Mouse (Mus musculus) ES-Bruce4 (cell line): ENCODE data around the gene Gm28374. TPM values are rescaled to one million over a fixed set of nuclear protein-coding genes. Genes with fewer than 3 reads are reported as not detected.

Source experiments
- H3K27ac ChIP-seq: 2 replicates; pipeline ENCODE4 v1.5.1; 2012; ENCODE audit warnings: low read length, inconsistent platforms; ENCODE audit not compliant: insufficient read depth
- H3K27me3 ChIP-seq: 2 replicates; pipeline ENCODE4 v1.6.1; 2012; ENCODE audit warnings: mild to moderate bottlenecking, low read length, inconsistent platforms; ENCODE audit not compliant: control insufficient read depth, poor library complexity, insufficient read depth, severe bottlenecking
- H3K36me3 ChIP-seq: 2 replicates; pipeline ENCODE4 v1.6.1; 2012; ENCODE audit warnings: inconsistent platforms, mild to moderate bottlenecking, low read length, moderate library complexity; ENCODE audit not compliant: control insufficient read depth, poor library complexity, insufficient read depth, severe bottlenecking
- H3K4me1 ChIP-seq: one replicate; pipeline ENCODE4 v1.8.1; 2011; ENCODE audit warnings: low read length; ENCODE audit not compliant: control insufficient read depth, insufficient read depth
- H3K4me3 ChIP-seq: 2 replicates; pipeline ENCODE4 v1.5.1; 2011; ENCODE audit warnings: low read depth, mild to moderate bottlenecking, low read length
- H3K9ac ChIP-seq: 2 replicates; pipeline ENCODE4 v1.6.1; 2012; ENCODE audit warnings: low read depth, mild to moderate bottlenecking, inconsistent platforms; ENCODE audit not compliant: poor library complexity, severe bottlenecking
- H3K9me3 ChIP-seq: replicated peaks from 2 replicates; pipeline ENCODE4 v1.6.1; 2012; ENCODE audit warnings: mild to moderate bottlenecking, low read length, inconsistent platforms; ENCODE audit not compliant: control insufficient read depth, poor library complexity, insufficient read depth, severe bottlenecking
- CTCF ChIP-seq: IDR thresholded peaks from one replicate; pipeline ENCODE4 v1.8.1; 2011; ENCODE audit warnings: low read depth, low read length
- EP300 ChIP-seq: IDR thresholded peaks from 2 replicates; pipeline ENCODE4 v1.6.1; 2011; ENCODE audit warnings: low read depth, low read length; ENCODE audit not compliant: insufficient read depth
- POLR2A ChIP-seq: IDR thresholded peaks from one replicate; pipeline ENCODE4 v1.8.1; 2011; ENCODE audit warnings: low read length; ENCODE audit not compliant: insufficient read depth
- polyA plus RNA-seq: library from polyadenylated mRNA; stranded (reverse); fragments of >200 nt; gene quantifications from 2 replicates; pipeline ENCODE4 v1.2.4, GENCODE M21; 2011; ENCODE audit warnings: low read depth; ENCODE audit not compliant: missing spikeins, insufficient read depth, insufficient read length

The Gm28374 gene
- polyA plus RNA-seq, 1 experiment = not detected

DNA sequence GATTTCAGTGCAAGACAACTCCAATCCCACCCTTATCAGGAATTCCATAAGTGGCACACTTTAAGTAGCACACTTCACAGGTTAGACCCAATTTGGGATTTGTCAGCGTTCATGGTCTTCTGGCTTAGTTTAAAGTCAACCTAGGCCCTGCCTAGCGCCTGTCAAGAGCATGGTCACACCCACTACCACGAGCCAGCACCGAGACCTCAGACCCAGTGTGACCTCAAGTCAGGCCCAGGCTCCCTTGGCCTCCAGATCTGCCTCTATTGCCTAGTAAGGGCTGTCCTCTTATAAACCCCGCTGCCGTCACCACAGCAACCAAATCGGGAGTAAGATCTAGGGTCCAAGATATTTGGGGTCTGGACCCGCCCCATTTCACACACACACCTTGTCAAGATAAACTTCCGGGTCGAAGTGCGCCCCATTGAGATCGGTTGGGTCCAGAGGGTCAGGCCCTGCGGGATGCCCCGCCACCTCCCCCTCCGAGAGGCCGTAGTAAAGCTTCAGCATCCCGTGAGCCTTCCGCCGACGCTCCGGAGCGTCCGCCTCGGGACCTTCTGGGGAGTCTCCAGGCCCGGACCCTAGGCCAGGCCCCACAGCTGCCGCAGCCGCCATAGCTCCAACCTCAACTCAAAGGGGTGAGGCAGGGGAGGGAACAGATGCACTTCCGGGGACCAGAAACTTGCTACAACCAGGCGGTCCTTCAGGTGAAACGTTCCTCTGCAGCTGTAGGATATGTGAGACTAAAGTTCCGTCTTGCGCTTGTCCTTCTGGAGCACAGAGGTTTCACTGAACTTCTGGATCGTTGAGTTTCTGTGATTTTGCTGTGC, 5.3 kb downstream of the Gm28374 start, which contains the start of gene Vps51:
Gene Vps51, minus strand, starts transcription at position 668 of the 830 bp plus-strand sequence.
- Histone ChIP-seq H3K9ac (peak within 1 kb of the TSS; percentile 71), H3K4me3 (peak within 1 kb of the TSS; percentile 82), H3K27me3 (no peaks in the 10 kb centered on the region), H3K4me1 (no peaks in the 10 kb centered on the region), H3K36me3 (no peaks in the 10 kb centered on the region), H3K9me3 (no peaks in the 10 kb centered on the region), H3K27ac (no peak within 1 kb of the TSS)
- no peak for TF ChIP-seq POLR2A
- TF ChIP-seq EP300 = peak; percentile 39; the same call in 1 of the 2 replicates
- no peak for TF ChIP-seq CTCF

DNA sequence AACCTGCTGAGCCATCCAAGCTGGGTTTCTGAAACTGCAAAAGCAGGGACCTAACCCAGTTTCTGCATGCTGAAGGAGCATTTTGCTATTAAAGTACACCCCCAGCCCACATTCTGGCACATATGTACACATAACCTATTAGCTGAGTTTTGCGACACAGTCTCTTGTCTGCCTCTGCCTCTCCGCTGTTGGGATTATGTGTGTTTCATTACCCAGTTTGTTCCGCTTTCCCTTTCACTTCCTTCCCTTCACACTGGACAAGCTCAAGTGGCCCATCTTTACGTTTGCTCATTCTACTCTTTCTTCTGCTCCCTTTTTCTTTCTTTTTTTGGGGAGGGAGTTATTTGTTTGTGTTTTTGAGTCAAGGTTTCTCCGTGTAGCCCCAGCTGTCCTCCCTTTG, 8.2 kb downstream of the Gm28374 start:
- no peaks in the 10 kb centered on the region for H3K4me1 ChIP-seq
- H3K9ac ChIP-seq = no peak overlapping the region
- no peak for TF ChIP-seq CTCF
- TF ChIP-seq EP300 = no peak
- TF ChIP-seq POLR2A = no peak
- no peaks in the 10 kb centered on the region for H3K27me3 ChIP-seq
- no peak overlapping the region for H3K4me3 ChIP-seq
- no peak overlapping the region for H3K27ac ChIP-seq
- no peaks in the 10 kb centered on the region for H3K9me3 ChIP-seq
- no peaks in the 10 kb centered on the region for H3K36me3 ChIP-seq

DNA sequence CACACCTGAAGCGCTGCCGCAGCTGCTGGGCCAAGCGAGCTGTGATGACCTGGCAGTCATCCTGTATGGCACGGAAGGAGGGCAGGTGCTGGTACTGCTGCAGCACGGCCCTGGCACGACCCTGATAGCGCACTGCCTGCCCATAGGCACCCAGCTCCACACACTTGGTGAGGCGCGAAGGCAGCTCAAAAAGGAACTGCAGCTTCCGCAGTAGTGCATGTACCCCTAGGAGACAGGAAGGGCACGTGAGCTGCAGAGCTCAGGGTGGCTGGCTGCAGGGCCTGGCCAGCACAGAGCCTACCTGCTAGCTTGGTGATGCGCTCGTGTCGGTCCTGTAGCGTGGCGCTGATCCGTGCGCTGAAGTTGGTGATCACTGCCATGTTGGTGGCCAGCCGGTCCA, 10.8 kb downstream of the Gm28374 start:
- Histone ChIP-seq H3K27ac (no peak overlapping the region), H3K4me1 (peaks cover 2% of the 10 kb centered on the region), H3K9me3 (no peaks in the 10 kb centered on the region), H3K4me3 (peak overlapping the region; percentile 63), H3K27me3 (no peaks in the 10 kb centered on the region), H3K36me3 (no peaks in the 10 kb centered on the region), H3K9ac (peak overlapping the region; percentile 13; the same call in 1 of the 2 replicates)
- no peak for TF ChIP-seq CTCF
- no peak for TF ChIP-seq EP300
- TF ChIP-seq POLR2A = no peak

DNA sequence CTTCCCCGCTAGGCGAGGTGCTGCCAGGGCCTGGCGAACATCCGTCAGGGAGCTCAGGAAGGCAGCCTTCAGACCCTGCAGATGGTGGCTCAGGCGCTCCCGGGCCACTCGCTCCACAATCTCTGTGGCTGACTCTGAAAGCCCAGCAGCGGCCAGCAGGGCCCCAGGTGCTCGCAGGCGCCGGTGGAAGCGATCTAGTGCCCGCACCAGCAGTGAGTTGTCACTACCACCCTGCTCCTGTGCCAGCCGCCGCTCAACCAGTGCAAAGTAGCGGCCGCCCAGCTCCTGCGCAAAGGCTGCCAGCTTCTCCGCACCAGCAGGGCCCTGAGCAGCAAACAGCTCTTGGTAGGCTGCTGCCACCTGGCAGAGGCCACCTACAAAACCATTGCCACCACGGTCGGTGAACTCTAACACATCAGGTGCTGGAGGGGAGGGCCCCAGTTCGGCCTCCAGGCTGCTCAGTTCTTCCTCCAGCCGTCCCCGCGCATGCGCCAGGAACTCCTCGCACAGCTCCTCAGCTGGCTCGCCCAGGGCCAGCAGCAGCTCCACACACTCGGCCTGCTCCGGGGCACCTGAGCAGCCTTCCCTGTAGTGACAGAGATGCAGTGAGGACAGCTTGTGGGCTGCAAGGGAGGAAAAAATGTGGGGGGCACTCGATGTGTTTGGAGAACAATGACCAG, 11.3 kb downstream of the Gm28374 start:
- no peaks in the 10 kb centered on the region for H3K9me3 ChIP-seq
- no peak for TF ChIP-seq EP300
- peak; percentile 30 for TF ChIP-seq POLR2A

DNA sequence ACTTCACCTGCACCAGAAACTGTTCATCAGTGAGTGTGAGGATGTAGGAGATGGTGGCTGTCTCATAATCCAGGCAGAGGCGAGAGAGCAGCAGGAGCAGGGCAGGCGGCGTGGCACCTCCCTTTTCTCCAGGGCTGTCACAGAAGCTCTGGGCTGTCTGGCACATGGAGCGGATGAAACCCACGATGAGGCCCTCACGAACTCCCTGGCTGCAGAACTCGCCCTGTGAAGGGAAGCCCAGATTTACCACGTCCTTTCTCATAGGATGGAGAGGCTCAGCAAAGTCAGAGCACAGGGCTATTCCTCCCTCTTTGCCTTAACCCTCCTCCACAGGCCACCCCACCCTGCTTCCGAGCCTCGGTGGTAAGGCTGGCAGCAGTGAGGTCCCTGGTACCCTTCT, 12.2 kb downstream of the Gm28374 start:
- H3K27ac ChIP-seq = no peak overlapping the region
- H3K4me1 ChIP-seq = peaks cover 2% of the 10 kb centered on the region
- no peak overlapping the region for H3K9ac ChIP-seq
- no peaks in the 10 kb centered on the region for H3K27me3 ChIP-seq
- TF ChIP-seq POLR2A (no peak), CTCF (no peak), EP300 (no peak)
- no peaks in the 10 kb centered on the region for H3K9me3 ChIP-seq
- no peaks in the 10 kb centered on the region for H3K36me3 ChIP-seq
- no peak overlapping the region for H3K4me3 ChIP-seq

More for the DNA sequence above, 11.3 kb downstream of the Gm28374 start:
- Histone ChIP-seq H3K27me3 (no peaks in the 10 kb centered on the region), H3K4me3 (peak overlapping the region; percentile 63), H3K9ac (peak overlapping the region; percentile 13), H3K4me1 (peaks cover 2% of the 10 kb centered on the region), H3K27ac (no peak overlapping the region), H3K36me3 (no peaks in the 10 kb centered on the region)

DNA sequence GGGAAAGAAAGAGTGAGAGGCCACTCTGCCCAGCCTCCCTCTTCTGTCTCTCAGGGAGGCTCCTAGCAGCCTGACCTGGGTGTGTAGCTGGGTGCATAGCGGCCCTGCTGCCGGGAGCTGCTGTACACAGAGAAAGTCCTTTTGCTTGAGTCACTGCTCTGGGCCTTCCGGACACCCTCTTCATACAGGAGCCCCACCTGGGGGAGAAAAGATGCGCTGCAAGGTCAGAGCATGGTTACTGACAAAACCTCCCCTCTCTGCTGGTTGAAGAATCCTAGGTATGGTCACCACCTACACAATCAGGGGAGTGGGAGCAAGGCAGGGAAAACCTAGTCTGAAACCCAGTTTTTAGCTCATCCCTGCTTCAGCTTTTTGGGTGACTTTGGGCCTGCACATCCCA, 13.1 kb downstream of the Gm28374 start:
- Histone ChIP-seq H3K9ac (no peak overlapping the region), H3K27me3 (no peaks in the 10 kb centered on the region), H3K4me1 (peaks cover 2% of the 10 kb centered on the region), H3K36me3 (no peaks in the 10 kb centered on the region), H3K4me3 (no peak overlapping the region), H3K9me3 (no peaks in the 10 kb centered on the region), H3K27ac (no peak overlapping the region)
- no peak for TF ChIP-seq CTCF
